Mouse (Mus musculus): ENCODE data around the gene Vmn2r29. TPM values are rescaled to one million over a fixed set of nuclear protein-coding genes. Genes with fewer than 3 reads are reported as not detected.
"Not testable (repeated sequence)": the region's sequence is repeated elsewhere in the genome, so short reads cannot be mapped to it uniquely, and the experiment has no call there.

The Vmn2r29 gene
- polyA plus RNA-seq (2014; fragmentation: Nextera tagmentation; extraction: Ambion mirVana): 1.4 TPM in 1 of 2 replicates, not detected in the other

- not testable (repeated sequence) for H3K4me3 ChIP-seq (ENCODE audit: low read depth, low read length); H3K4me2 ChIP-seq; H3K9ac ChIP-seq (ENCODE audit: low read depth, low read length); H3K4me1 ChIP-seq (replicated peaks; ENCODE audit: control insufficient read depth, insufficient read depth, low read length); H3K27me3 ChIP-seq (replicated peaks; ENCODE audit: control insufficient read depth, insufficient read depth, low read length); DNase-seq (ENCODE audit: low spot score); H3K36me3 ChIP-seq (ENCODE audit: control insufficient read depth, insufficient read depth, low read length); H3K9me3 ChIP-seq (ENCODE audit: control insufficient read depth, low read length); H3K27ac ChIP-seq (ENCODE audit: low read depth, low read length); ATAC-seq (replicated peaks; ENCODE audit: low FRiP score)
- WGBS: no CpG with 5 or more reads among the region's 1 CpGs
Measured at GRCm38 (mm10) chr7:7247228-7247627, at the start of gene Vmn2r29. Gene Vmn2r29 (minus strand): TSS chr7:7247328.

GRCm38 (mm10) chr7:7295595-7295994 lies 48.5 kb upstream of the Vmn2r29 start:
- 77% methylated on average over 16 of the region's 16 CpGs for WGBS
- Histone ChIP-seq H3K27ac (ENCODE audit: low read depth, low read length) (no peak overlapping the region), H3K27me3 (replicated peaks; ENCODE audit: control insufficient read depth, insufficient read depth, low read length) (no peaks in the 10 kb centered on the region), H3K9me3 (ENCODE audit: control insufficient read depth, low read length) (peaks cover 4% of the 10 kb centered on the region; the same call in 1 of the 2 replicates), H3K4me3 (ENCODE audit: low read depth, low read length) (no peak overlapping the region), H3K9ac (ENCODE audit: low read depth, low read length) (no peak overlapping the region), H3K4me2 (no peak overlapping the region), H3K4me1 (replicated peaks; ENCODE audit: control insufficient read depth, insufficient read depth, low read length) (no peaks in the 10 kb centered on the region), H3K36me3 (ENCODE audit: control insufficient read depth, insufficient read depth, low read length) (peaks cover 14% of the 10 kb centered on the region; the same call in 1 of the 2 replicates)
- no peak for ATAC-seq (replicated peaks; ENCODE audit: low FRiP score)
- DNase-seq (ENCODE audit: low spot score): no peak

GRCm38 (mm10) chr7:7281383-7281782 lies 34.3 kb upstream of the Vmn2r29 start:
- Histone ChIP-seq H3K36me3 (ENCODE audit: control insufficient read depth, insufficient read depth, low read length) (peaks cover 7% of the 10 kb centered on the region; the same call in 1 of the 2 replicates), H3K9me3 (ENCODE audit: control insufficient read depth, low read length) (peaks cover 4% of the 10 kb centered on the region), H3K27ac (ENCODE audit: low read depth, low read length) (no peak overlapping the region), H3K4me2 (no peak overlapping the region), H3K4me1 (replicated peaks; ENCODE audit: control insufficient read depth, insufficient read depth, low read length) (no peaks in the 10 kb centered on the region), H3K9ac (ENCODE audit: low read depth, low read length) (no peak overlapping the region), H3K27me3 (replicated peaks; ENCODE audit: control insufficient read depth, insufficient read depth, low read length) (no peaks in the 10 kb centered on the region), H3K4me3 (ENCODE audit: low read depth, low read length) (no peak overlapping the region)
- ATAC-seq (replicated peaks; ENCODE audit: low FRiP score): no peak
- no peak for DNase-seq (ENCODE audit: low spot score)
- 55% methylated on average over 1 of the region's 1 CpGs for WGBS

GRCm38 (mm10) chr7:7277966-7278567 lies 30.9 kb upstream of the Vmn2r29 start, which contains the start of gene Gm45844:
Gene Gm45844 (minus strand): TSS chr7:7278289.
- peak within 1 kb of the TSS; percentile 45 for H3K4me3 ChIP-seq (ENCODE audit: low read depth, low read length)
- H3K4me2 ChIP-seq: peak within 1 kb of the TSS; percentile 52
- H3K27me3 ChIP-seq (replicated peaks; ENCODE audit: control insufficient read depth, insufficient read depth, low read length); H3K9me3 ChIP-seq (ENCODE audit: control insufficient read depth, low read length); H3K27ac ChIP-seq (ENCODE audit: low read depth, low read length); H3K4me1 ChIP-seq (replicated peaks; ENCODE audit: control insufficient read depth, insufficient read depth, low read length); H3K36me3 ChIP-seq (ENCODE audit: control insufficient read depth, insufficient read depth, low read length): not testable (repeated sequence)
- DNase-seq (ENCODE audit: low spot score) (peak; percentile 78), ATAC-seq (replicated peaks; ENCODE audit: low FRiP score) (peak; percentile 100)
- H3K9ac ChIP-seq (ENCODE audit: low read depth, low read length): peak within 1 kb of the TSS; percentile 63
- 41% methylated on average over 45 of the region's 45 CpGs for WGBS

- peak; percentile 35 for ATAC-seq (replicated peaks; ENCODE audit: low FRiP score)
- H3K9ac ChIP-seq (ENCODE audit: low read depth, low read length): peak overlapping the region; percentile 63
- DNase-seq (ENCODE audit: low spot score): not testable (repeated sequence)
Measured at GRCm38 (mm10) chr7:7277556-7277955, 30.4 kb upstream of the Vmn2r29 start.

GRCm38 (mm10) chr7:7209313-7210151 lies 37.6 kb downstream of the Vmn2r29 start, which contains the start of gene Zfp772:
Gene Zfp772 (minus strand): TSS chr7:7209998.
- H3K4me1 ChIP-seq (replicated peaks; ENCODE audit: control insufficient read depth, insufficient read depth, low read length); H3K27ac ChIP-seq (ENCODE audit: low read depth, low read length); H3K9me3 ChIP-seq (ENCODE audit: control insufficient read depth, low read length); H3K27me3 ChIP-seq (replicated peaks; ENCODE audit: control insufficient read depth, insufficient read depth, low read length); H3K36me3 ChIP-seq (ENCODE audit: control insufficient read depth, insufficient read depth, low read length); H3K9ac ChIP-seq (ENCODE audit: low read depth, low read length); ATAC-seq (replicated peaks; ENCODE audit: low FRiP score); DNase-seq (ENCODE audit: low spot score): not testable (repeated sequence)
- H3K4me2 ChIP-seq: peak within 1 kb of the TSS; percentile 62
- WGBS: 2% methylated on average over 24 of the region's 24 CpGs
- H3K4me3 ChIP-seq (ENCODE audit: low read depth, low read length): peak within 1 kb of the TSS; percentile 52

More at GRCm38 (mm10) chr7:7277556-7277955, 30.4 kb upstream of the Vmn2r29 start:
- peak overlapping the region; percentile 52 for H3K4me2 ChIP-seq
- peak overlapping the region; percentile 45 for H3K4me3 ChIP-seq (ENCODE audit: low read depth, low read length)
- 56% methylated on average over 24 of the region's 24 CpGs for WGBS
- H3K36me3 ChIP-seq (ENCODE audit: control insufficient read depth, insufficient read depth, low read length); H3K9me3 ChIP-seq (ENCODE audit: control insufficient read depth, low read length); H3K27ac ChIP-seq (ENCODE audit: low read depth, low read length); H3K27me3 ChIP-seq (replicated peaks; ENCODE audit: control insufficient read depth, insufficient read depth, low read length); H3K4me1 ChIP-seq (replicated peaks; ENCODE audit: control insufficient read depth, insufficient read depth, low read length): not testable (repeated sequence)

GRCm38 (mm10) chr7:7188191-7188942 lies 58.8 kb downstream of the Vmn2r29 start:
- Histone ChIP-seq H3K4me1 (replicated peaks; ENCODE audit: control insufficient read depth, insufficient read depth, low read length) (no peaks in the 10 kb centered on the region), H3K9me3 (ENCODE audit: control insufficient read depth, low read length) (no peaks in the 10 kb centered on the region), H3K27ac (ENCODE audit: low read depth, low read length) (no peak overlapping the region), H3K4me3 (ENCODE audit: low read depth, low read length) (peak overlapping the region; percentile 59), H3K27me3 (replicated peaks; ENCODE audit: control insufficient read depth, insufficient read depth, low read length) (no peaks in the 10 kb centered on the region), H3K4me2 (peak overlapping the region; percentile 62), H3K36me3 (ENCODE audit: control insufficient read depth, insufficient read depth, low read length) (no peaks in the 10 kb centered on the region), H3K9ac (ENCODE audit: low read depth, low read length) (no peak overlapping the region)
- ATAC-seq (replicated peaks; ENCODE audit: low FRiP score) (peak; percentile 95), DNase-seq (ENCODE audit: low spot score) (peak; percentile 73)
- 12% methylated on average over 18 of the region's 18 CpGs for WGBS

- peak; percentile 56 for ATAC-seq (replicated peaks; ENCODE audit: low FRiP score)
- DNase-seq (ENCODE audit: low spot score): no peak
Measured at GRCm38 (mm10) chr7:7187417-7188190, 59.5 kb downstream of the Vmn2r29 start.

More at GRCm38 (mm10) chr7:7187417-7188190, 59.5 kb downstream of the Vmn2r29 start:
- Histone ChIP-seq H3K4me1 (replicated peaks; ENCODE audit: control insufficient read depth, insufficient read depth, low read length) (no peaks in the 10 kb centered on the region), H3K27me3 (replicated peaks; ENCODE audit: control insufficient read depth, insufficient read depth, low read length) (no peaks in the 10 kb centered on the region), H3K4me3 (ENCODE audit: low read depth, low read length) (peak overlapping the region; percentile 59), H3K9ac (ENCODE audit: low read depth, low read length) (no peak overlapping the region), H3K27ac (ENCODE audit: low read depth, low read length) (no peak overlapping the region), H3K4me2 (peak overlapping the region; percentile 62), H3K36me3 (ENCODE audit: control insufficient read depth, insufficient read depth, low read length) (no peaks in the 10 kb centered on the region; the same call in 1 of the 2 replicates), H3K9me3 (ENCODE audit: control insufficient read depth, low read length) (no peaks in the 10 kb centered on the region)
- WGBS: 25% methylated on average over 13 of the region's 13 CpGs
